Mouse (Mus musculus) cerebellum, adult 9-11 months (tissue): Measurements from ENCODE around the gene Nrros.

Source experiments
- DNase-seq: peaks from one replicate; pipeline ENCODE4 v3.0.0; 2022

Gene Nrros

DNA sequence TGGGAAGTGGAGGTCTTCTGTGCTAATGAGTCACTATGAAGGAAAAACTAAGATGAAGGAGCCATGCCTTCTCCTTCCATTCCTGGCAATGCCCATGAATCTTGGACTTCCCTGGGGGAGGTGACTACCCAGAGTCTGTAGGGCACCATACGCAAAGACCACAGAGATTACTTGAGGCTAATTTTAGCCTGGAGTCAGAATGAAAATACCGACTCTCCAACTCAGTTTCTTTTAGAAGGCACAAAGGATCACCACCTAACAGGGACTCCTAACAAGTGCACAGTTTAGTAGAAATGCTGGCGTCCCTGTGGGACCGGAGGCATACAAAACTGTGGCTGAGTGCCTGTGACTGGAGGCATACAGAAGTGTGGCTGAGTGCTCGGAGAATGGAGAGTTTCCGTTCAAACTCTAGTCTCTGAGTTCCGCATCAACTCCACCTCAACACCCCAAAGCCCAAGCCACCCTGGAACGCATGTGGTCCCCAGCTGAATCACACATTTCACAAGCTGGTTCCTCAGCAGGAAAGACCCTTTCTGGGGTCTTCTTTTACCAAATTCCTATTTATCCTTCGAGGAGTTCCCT is 4.6 kb downstream of the Nrros start:
- no peak for DNase-seq

- no peak for DNase-seq
These were observed 6.4 kb downstream of the Nrros start for GRCm38 (mm10) chr16:32158966-32159365.

DNA sequence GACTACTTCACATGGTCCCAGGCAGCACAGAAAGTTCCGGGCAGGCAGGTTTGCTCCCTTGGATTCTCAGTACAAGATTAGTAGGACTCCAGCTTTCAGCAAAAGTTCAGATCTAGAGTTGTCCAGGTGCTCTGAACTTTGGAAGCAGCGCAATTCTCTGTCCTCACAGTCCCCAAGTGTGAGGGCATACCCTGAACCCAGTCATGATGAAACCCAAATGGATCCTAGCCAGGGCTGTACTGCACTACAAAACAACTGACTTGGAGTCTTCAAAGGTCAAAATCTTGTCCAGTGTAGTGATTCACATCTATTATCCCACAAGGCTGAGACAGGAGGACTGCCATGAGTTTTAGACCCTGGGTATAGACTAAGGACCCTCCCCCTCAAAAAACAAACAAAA is 8.0 kb downstream of the Nrros start:
- DNase-seq, result peak; percentile 14

DNA sequence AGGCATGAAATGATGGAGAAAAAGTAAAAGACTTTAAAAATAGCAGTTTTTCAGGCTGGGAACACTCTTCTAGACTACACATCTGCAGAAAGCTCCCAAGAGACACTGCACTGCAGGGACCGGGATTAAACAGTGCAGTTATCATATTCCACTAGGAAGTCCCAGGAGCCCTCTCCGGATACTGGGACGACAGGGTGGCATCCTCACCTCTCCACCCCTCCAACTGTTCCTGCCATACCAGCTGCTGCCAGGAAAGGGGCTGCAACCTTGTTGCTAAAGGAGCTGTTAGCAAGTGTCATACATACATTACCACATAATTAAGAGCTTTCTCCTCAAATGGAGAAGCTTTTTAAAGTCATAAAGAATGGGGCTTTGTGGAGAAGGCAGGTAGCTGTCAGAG is 8.7 kb downstream of the Nrros start:
- peak; percentile 20 for DNase-seq

GRCm38 (mm10) chr16:32154437-32154836 is 11.0 kb downstream of the Nrros start:
- DNase-seq, result peak; percentile 99

DNA sequence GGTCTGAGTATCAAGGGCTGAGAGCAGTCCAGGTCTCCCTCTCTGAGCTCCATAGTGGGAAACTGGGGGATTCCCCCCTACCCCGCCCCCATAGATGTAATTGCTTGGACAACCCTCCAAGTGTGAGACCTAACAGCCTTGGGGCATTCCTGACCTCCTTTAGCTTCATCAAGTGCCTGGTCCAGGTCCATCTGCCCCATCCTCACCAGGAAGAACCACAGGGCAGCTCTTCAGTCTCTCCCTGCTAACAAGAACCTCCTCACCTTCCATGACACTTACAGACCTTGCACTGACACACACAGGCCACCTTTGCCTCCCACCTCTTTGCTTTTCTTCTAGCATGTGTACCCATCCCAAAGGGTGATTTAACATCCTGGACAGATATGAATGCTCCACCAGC is 11.4 kb downstream of the Nrros start:
- DNase-seq, result no peak

- DNase-seq, result peak; percentile 62
These were observed 17.7 kb downstream of the Nrros start for GRCm38 (mm10) chr16:32147589-32148207.

DNA sequence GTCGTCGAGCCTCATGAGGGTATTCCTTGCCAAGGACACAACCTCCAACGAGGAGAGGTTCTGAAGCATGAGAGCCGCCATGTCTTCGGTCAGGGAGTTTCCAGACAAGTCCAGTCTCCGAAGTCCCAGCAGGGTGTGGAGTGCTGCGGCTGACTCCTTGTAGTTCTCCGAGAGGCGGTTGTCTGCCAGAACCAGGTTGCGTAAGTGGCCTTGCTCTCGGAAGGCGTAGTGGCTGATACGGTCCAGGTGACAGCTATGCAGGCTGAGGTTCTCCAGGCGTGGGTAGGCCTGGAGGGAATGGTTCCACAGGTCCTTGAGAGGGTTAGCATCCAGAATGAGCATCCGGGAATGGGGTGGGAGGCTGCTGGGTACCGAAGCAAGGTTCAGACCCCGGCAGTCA is 20.8 kb downstream of the Nrros start:
- DNase-seq, result peak; percentile 28

DNA sequence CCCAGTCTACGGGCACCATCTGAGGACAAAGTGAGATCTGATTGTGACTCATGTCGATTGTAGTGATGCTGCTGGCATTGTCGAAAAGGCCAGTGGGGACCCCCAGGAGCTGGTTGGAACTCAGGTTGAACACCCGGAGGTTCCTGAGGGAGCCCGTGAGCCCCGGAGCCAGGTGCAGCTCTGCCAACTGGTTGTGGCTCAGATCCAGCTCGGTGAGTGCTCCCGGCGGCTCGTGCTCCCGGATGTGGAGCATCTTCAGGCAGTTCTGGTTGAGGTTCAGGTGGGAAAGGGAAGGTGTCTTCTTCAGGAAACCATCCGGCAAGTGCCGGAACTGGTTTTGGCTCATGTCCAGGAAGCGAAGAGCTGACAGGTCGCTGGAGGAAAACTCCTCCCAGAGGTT is 21.6 kb downstream of the Nrros start:
- peak; percentile 59 for DNase-seq

DNA sequence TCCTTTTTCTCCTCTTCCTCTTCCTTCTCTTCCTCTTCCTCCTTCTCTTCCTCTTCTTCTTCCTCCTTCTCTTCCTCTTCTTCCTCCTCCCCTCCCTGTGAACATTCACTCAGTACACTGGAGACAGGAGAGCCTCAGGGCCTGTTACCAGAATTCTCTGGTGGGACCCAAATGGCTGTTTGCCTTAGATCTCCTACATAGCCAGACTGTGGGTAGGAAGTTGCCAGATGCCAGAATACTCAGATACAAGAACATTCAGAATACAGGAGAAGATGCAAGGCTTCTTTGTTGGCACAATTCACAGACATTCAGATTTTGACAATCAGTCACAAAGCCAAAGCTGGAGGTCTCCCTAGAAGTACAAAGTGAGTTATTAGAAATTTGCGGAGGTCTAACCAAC is 26.4 kb downstream of the Nrros start:
- no peak for DNase-seq

GRCm38 (mm10) chr16:32135842-32136357 is 29.5 kb downstream of the Nrros start:
- no peak for DNase-seq

DNA sequence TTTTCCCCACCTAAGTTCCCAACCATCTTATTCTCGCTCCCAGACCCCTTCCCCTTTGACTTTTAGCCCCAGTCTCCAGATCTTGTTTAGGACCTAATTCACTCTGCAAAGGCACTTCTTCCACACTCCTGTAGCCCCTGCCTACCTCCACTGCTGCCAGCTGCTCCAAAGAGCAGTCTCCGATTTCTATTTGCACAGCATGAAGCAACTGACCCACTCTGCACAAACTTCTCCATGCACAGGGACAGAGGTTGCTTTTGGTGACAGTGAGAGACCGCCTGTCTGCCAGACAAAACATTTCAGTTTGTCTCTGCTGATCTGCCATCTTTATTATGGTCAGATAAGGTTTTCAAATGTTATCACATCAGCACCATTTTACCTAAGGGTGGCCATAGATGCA is 32.2 kb downstream of the Nrros start:
- DNase-seq, result no peak

DNA sequence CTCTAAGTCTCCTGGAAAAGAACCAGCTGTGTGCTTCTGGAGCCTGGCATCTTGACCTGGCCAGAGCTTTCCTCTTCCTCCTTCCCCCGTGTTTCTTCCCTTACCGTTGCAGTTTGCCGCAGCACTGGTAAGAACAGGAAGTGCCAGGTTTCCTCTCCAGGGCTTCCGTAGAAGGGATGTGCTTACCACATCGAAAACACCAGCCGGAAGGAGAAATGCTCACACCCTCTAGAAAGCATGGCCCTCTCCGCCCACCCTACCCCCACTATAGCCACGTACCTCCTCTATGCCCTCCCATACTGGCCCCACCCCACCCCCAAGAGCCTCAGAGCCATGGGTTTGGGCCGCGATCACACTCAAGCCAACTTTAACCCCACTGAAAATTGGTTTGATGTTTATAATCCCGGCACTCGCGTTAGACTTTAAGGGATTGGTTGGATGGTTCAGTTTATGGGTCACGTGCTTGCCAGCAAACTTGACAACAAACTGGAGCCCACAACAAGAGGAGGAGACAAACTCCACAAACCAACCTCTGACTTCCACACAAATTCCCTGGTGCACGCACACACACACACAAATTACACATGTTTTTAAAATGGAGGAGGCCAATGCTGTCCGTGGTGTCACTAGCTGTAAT is 35.1 kb downstream of the Nrros start:
- no peak for DNase-seq

- DNase-seq, result no peak
These were observed 35.8 kb downstream of the Nrros start for GRCm38 (mm10) chr16:32129449-32130189.

DNA sequence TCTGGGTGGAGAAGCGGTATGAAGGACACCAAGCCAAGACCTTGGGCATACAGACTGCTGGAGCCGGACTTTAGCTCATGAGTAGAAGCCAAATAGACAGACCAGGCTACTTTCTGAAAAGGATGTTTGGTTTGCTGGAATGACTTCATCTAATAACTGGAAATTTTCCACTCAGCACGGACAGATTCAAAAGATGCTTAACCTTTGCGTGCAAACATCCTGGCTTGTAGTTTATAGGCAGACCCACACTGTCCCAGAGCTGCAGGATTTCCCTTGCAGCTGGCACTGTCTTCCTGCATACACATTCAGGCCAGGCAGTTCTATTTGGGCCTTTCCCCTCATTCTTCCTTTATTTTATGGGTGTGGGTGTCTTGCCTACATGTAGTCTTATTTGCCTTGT is 38.3 kb downstream of the Nrros start:
- no peak for DNase-seq

- DNase-seq, result no peak
These were observed 40.0 kb downstream of the Nrros start for GRCm38 (mm10) chr16:32125364-32125763.

- DNase-seq, result no peak
These were observed 40.7 kb downstream of the Nrros start for GRCm38 (mm10) chr16:32124444-32125335.

DNA sequence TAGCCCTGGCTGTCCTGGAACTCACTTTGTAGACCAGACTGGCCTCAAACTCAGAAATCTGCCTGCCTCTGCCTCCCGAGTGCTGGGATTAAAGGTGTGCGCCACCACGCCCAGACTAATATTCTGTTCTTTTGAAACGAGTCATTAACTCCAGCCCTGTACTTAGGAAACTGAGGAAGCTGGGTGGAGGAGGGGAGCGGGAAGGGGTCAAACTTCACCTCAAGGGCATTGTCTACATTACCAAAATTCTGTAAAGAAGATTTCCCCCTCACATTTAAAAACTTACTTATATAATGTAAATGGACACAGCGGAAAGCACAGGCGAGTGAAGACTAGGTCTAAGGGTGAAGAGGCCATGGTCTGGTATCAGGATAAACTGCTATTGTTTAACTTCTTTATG is 41.4 kb downstream of the Nrros start:
- no peak for DNase-seq

- no peak for DNase-seq
These were observed 44.9 kb downstream of the Nrros start for GRCm38 (mm10) chr16:32120454-32120853.

DNA sequence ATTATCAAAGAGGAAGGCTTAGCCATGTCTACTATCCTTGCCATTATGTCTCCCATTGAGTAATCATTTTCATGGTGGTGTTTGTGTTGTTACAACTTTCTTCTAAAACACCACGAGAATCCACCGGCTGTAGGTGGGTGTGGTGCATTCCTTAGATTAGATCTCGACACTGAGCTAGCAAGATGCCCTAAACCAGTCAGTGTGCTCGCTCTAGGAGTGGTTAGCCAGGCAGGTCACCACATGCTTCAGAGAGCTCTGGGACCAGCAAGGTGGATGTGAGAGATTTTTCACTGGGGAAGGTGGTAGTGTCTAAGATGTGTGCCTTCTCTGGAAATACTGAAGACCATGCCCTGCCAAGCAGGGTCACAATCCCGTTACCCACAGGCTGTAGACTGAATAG is 49.2 kb downstream of the Nrros start:
- no peak for DNase-seq

DNA sequence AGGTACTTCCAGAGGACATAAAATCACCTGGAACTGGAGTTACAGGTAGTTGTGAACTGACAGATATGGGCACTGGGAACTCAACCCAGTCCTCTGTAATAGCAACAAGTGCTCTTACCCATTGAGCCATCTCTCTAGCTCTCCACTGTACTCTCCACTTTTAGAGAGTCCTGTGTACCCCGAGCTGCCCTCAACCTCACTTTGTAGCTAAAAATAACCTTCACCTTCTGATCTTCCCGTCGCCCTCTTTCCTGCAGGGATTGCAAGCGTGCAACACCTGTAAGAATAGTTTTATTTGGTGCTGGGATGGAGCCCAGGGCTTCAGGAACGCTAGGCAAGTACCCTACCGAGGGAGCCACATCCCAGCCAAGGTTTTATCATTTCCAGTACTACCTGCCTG is 49.6 kb downstream of the Nrros start:
- DNase-seq, result no peak

DNA sequence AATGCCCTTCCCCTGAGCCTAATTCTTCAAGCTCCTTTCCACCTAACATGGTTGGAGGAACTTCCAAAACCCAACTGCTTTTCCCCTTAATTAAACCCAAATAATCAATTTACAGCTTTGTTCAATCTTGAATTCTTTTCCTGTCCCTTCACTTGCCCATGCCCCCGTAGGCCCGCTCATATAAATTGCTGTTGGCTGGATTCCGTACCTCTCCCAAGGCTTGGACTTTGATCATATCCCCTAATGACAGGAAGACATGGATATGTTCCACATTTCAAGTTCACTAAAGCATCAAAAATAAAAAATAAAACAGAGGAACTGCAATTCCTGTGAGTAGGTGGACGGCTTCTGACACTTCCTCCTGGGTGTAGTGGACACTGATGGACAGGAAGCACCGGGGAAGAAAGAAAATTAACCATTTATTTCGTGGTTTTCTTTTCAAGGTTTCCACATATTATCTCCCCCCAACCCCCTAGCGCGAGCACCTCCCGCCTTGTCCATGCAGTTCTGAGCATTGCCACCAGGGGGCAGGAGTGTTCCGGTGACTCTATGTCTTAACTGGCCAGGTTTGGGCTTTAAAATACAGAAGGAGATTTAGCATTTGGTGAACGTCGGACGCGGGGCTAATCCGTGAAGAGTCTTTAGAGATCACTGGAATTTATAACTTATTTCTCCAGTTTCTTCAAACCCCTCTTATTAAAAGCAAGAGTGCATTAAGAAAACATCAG is 50.3 kb downstream of the Nrros start:
- peak; percentile 71 for DNase-seq
